Mouse (Mus musculus) thymus, adult 2 months (tissue): ENCODE measurements around the gene 4930539E08Rik. TPM values are rescaled to one million over a fixed set of nuclear protein-coding genes. Genes with fewer than 3 reads are reported as not detected.

Experiments
- DNase-seq: peaks from one replicate; pipeline ENCODE4 v3.0.0; 2021
- H3K27ac ChIP-seq: fragments of 200-500 bp; 2 replicates; pipeline ENCODE4 v1.5.1; 2012; ENCODE audit warnings: low read length, control low read depth; ENCODE audit not compliant: control insufficient read depth, insufficient read depth
- H3K27me3 ChIP-seq: fragments of 200-500 bp; 2 replicates; pipeline ENCODE4 v1.6.1; 2012; ENCODE audit warnings: mild to moderate bottlenecking, low read length, moderate library complexity, mixed read lengths; ENCODE audit not compliant: control insufficient read depth, insufficient read depth
- H3K36me3 ChIP-seq: fragments of 200-500 bp; 2 replicates; pipeline ENCODE4 v1.6.1; 2012; ENCODE audit warnings: mild to moderate bottlenecking, low read length, moderate library complexity; ENCODE audit not compliant: control insufficient read depth, insufficient read depth
- H3K4me1 ChIP-seq: fragments of 200-500 bp; replicated peaks from 2 replicates; pipeline ENCODE4 v1.6.1; 2012; ENCODE audit warnings: low read length; ENCODE audit not compliant: control insufficient read depth, insufficient read depth
- H3K4me3 ChIP-seq: fragments of 200-500 bp; 2 replicates; pipeline ENCODE4 v1.5.1; 2012; ENCODE audit warnings: mild to moderate bottlenecking, low read length, control low read depth, moderate library complexity; ENCODE audit not compliant: control insufficient read depth, insufficient read depth
- CTCF ChIP-seq: fragments of 200-500 bp; IDR thresholded peaks from 2 replicates; pipeline ENCODE4 v1.5.1; 2012; ENCODE audit warnings: mild to moderate bottlenecking, control low read depth, low read length, moderate library complexity, borderline replicate concordance; ENCODE audit not compliant: control insufficient read depth, poor library complexity, insufficient read depth; ENCODE audit errors: extremely low read depth
- POLR2A ChIP-seq: fragments of 200-500 bp; IDR thresholded peaks from 2 replicates; pipeline ENCODE4 v1.6.1; 2012; ENCODE audit warnings: mild to moderate bottlenecking, low read length, control low read depth, moderate library complexity; ENCODE audit not compliant: control insufficient read depth, poor library complexity, insufficient read depth; ENCODE audit errors: extremely low read depth
- WGBS: fragments of 180-500 bp; shearing (Covaris S2); methylation state at CpG from one replicate; pipeline ENCODE4 v1.1.7; 2018; 5-methylcytosine and 5-hydroxymethylcytosine counted together
- polyA plus RNA-seq: library from polyadenylated mRNA; depleted of rRNA; stranded (reverse); fragments of >200 nt; gene quantifications from 2 replicates; pipeline ENCODE4 v1.2.3, GENCODE M21; 2012

4930539E08Rik gene
- polyA plus RNA-seq, 1 experiment, result 6.8 TPM

DNA sequence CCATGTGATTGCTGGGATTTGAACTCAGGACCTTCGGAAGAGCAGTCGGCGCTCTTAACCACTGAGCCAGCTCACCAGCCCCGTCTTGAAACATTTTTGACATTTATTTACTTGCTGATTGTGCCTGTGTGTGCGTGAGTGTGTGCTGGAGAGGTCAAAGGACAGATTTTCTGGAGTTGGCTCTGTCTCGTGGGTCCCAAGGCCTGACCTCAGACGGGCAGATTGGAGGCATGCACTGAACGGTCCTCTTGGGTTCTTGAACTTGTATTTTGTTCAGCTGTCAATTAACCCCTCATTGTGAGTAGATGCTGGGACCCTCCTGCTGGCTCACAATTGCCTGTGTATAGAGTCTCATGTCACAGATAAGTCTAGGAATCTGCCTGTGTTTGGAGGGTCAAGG lies 28.9 kb downstream of the 4930539E08Rik start:
- WGBS, result 95% methylated on average over 8 of the region's 8 CpGs
- DNase-seq, result no peak
- H3K36me3 ChIP-seq, result no peaks in the 10 kb centered on the region
- no peak overlapping the region for H3K4me3 ChIP-seq
- H3K4me1 ChIP-seq, result peaks cover 17% of the 10 kb centered on the region
- TF ChIP-seq CTCF (no peak), POLR2A (no peak)
- H3K27me3 ChIP-seq, result no peaks in the 10 kb centered on the region
- no peak overlapping the region for H3K27ac ChIP-seq

DNA sequence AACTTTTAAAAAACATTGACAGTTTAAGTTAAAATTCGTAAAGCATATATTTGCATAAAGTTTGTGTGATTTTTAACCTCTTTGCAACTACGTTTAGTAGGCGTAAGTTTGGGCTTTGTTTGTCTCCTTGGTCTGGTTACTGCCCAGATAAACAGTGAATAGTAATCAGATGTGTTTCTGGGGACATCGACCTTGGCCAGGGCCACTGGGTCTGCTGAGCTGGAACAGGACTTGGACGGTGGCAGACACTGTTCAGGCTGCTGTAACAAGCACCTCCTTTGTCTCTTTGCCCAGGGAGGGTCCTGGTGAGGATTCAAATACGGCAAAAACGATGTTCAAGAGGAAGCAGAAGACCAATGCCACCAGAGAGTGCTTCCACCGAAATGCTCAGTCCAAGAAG lies 29.9 kb downstream of the 4930539E08Rik start:
- H3K4me3 ChIP-seq, result no peak overlapping the region
- no peak overlapping the region for H3K27ac ChIP-seq
- no peak for TF ChIP-seq CTCF
- TF ChIP-seq POLR2A, result no peak
- no peaks in the 10 kb centered on the region for H3K36me3 ChIP-seq
- peaks cover 17% of the 10 kb centered on the region for H3K4me1 ChIP-seq
- H3K27me3 ChIP-seq, result no peaks in the 10 kb centered on the region
- WGBS, result 96% methylated on average over 8 of the region's 8 CpGs
- no peak for DNase-seq

DNA sequence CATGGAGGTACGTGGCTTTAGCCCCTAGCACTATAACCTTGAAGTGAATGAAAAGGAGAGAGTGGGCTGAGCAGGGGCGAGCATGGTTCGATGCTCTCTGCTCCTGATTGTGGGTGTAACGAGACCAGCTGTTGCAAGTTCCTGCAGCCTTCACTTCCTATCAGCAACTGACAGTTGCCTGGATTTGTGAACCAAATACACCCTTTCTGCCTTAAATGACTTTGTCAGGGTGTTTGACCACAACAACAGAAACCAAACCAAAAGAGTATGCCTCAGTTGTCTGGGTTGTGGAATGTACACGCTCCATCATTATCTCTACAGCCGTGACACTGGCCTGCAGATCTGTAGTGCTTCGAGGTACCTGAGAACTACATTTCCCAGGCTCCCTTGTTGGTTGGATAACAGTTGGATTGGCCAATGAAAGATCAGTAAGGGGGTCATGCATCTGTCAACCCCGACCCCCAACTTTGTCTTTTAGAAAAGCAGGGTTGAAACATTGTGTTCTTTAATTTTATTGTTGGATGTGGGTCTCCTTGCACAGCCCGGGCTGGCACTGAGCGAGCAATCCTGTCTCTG lies 31.1 kb downstream of the 4930539E08Rik start:
- Histone ChIP-seq H3K27ac (no peak overlapping the region), H3K27me3 (no peaks in the 10 kb centered on the region), H3K4me3 (no peak overlapping the region), H3K36me3 (no peaks in the 10 kb centered on the region), H3K4me1 (peaks cover 17% of the 10 kb centered on the region)
- no peak for DNase-seq
- TF ChIP-seq POLR2A, result no peak
- TF ChIP-seq CTCF, result no peak
- WGBS, result 42% methylated on average over 10 of the region's 10 CpGs

DNA sequence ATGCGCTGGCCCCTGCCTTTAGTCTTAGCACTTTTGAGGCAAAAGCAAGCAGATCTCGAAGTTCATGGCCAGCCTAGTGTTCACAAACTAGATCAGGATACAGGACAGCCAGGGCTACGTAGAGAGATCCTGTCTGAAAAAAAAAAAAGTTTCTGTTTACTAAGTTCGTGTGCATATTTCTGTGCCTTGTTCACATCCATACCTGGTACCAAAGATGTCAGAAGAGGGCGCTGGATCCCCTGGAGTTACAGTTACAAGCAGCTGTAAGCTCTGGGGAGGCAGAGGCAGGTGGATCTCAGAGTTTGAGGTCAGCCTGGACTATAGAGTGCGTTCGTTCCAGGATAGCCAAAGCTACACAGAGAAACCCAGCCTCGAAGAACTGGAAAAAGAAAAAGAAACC lies 32.3 kb downstream of the 4930539E08Rik start:
- no peak for DNase-seq
- H3K27me3 ChIP-seq, result no peaks in the 10 kb centered on the region
- TF ChIP-seq POLR2A (no peak), CTCF (no peak)
- no peak overlapping the region for H3K4me3 ChIP-seq
- H3K4me1 ChIP-seq, result peaks cover 17% of the 10 kb centered on the region
- H3K36me3 ChIP-seq, result no peaks in the 10 kb centered on the region
- WGBS, result 48% methylated on average over 8 of the region's 8 CpGs
- H3K27ac ChIP-seq, result no peak overlapping the region

DNA sequence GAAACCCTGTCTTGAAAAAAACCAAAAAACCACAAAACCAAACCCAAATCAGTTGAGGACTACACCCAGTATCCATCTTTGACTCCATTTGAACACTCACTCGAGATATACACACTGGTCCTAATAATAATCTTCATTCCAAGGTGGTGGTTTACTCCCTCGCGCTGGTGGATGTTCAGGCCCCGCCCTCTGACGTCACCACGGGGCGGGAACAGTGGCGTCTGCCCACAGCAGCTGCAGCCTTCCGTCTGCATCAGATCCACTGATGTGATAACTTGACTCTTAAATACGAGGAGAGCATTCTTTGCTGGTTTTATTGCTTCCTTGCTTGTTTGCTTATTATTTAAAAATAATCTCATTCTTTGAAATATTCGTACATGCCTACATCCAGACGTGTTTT lies 32.8 kb downstream of the 4930539E08Rik start:
- Histone ChIP-seq H3K27ac (no peak overlapping the region), H3K27me3 (no peaks in the 10 kb centered on the region), H3K36me3 (no peaks in the 10 kb centered on the region), H3K4me1 (peaks cover 17% of the 10 kb centered on the region), H3K4me3 (no peak overlapping the region)
- peak; percentile 78 for DNase-seq
- 4% methylated on average over 12 of the region's 12 CpGs for WGBS
- no peak for TF ChIP-seq CTCF
- no peak for TF ChIP-seq POLR2A

DNA sequence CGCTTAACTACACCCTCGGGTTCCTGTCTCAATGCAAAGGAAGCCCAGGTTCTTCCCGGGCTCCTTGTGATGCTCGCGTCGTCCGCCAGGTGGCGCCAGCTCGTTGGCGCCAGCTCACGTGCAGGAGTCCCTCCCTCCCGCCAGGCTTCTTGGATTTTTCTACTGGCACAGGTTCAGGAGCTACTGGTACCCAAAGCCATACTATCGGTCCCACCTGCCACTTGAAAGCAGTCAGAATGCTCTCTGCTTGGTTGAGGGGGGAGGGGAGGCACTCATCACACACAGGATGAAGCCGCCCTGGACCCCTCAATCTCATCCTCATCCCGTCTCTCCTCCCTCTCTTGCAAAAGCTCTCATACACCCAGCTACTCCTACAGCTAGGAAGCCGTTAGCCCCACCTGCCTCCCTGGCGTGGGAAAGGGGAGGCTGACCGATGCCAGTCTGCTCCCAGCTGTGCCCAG lies 35.2 kb downstream of the 4930539E08Rik start:
- Histone ChIP-seq H3K27ac (no peak overlapping the region), H3K4me3 (no peak overlapping the region), H3K4me1 (peaks cover 17% of the 10 kb centered on the region), H3K27me3 (no peaks in the 10 kb centered on the region), H3K36me3 (no peaks in the 10 kb centered on the region)
- DNase-seq, result peak; percentile 82
- TF ChIP-seq POLR2A (no peak), CTCF (peak; percentile 98)
- 20% methylated on average over 18 of the region's 18 CpGs for WGBS

DNA sequence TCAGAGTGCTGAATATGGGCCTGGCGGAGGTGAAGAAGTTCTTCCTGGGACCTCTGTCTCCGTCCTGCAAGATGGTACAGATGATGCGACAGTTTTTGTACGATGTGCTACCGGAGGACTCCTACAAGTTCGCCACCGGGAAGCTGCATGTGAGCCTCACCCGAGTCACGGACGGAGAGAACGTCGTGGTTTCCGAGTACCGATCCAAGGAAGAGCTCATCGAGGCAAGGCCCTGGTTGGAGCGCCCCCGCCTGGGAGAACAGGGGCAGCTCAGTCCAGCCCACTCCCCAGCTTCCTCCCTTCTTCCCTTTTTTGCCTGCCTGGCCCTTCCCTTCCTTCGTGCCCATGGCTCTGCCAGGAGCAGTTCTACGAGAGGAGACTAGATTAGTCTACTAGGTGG lies 38.3 kb downstream of the 4930539E08Rik start:
- Histone ChIP-seq H3K4me1 (no peaks in the 10 kb centered on the region; the same call in 1 of the 2 replicates), H3K27me3 (no peaks in the 10 kb centered on the region), H3K4me3 (no peak overlapping the region), H3K27ac (no peak overlapping the region), H3K36me3 (no peaks in the 10 kb centered on the region)
- peak; percentile 26 for DNase-seq
- TF ChIP-seq POLR2A (no peak), CTCF (peak; percentile 66; the same call in 1 of the 2 replicates)
- 26% methylated on average over 19 of the region's 19 CpGs for WGBS
